ENCODE assay signal across 12 mouse cellular contexts in the genomic region with DNA sequence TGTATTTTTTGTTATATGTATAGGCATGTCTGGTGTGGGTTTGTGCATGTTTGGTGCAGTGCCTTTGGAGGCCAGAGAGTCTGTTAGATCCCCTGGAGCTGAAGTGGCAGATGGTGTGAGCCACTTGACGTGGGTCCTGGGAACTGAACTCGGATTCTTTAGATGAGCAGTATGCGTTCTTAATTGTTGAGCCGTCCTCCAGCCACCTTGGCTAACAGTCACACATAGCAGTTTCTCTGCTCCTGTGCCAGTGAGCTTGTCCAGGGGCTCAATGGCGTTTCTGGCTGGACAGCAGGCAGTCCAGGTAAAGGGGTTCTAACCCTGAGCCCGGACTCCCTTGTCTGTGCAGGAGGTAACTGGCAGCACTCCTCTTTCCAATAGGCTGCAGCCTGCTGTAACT. TPM values are rescaled to one million over a fixed set of nuclear protein-coding genes. Genes with fewer than 3 reads are reported as not detected.
A peak's percentile ranks its signal among the peaks of the same experiment; 100 is the strongest.
DNase-seq lines count a peak whose midpoint lies in the region; ATAC-seq and TF ChIP-seq lines count a peak whose summit lies in the region.
"Had no signal": no experiment of that assay in that cellular context is flagged by ENCODE, and none has a peak within 500 bp of the region (broad histone marks: within the 10 kb centered on the region; RNA-seq: fewer than 3 reads in every experiment).

No protein-coding gene starts in this region.

- no peaks in the 10 kb centered on the region for H3K9me3 ChIP-seq in heart, embryonic 11.5 days (replicated peaks; ENCODE audit: control insufficient read depth, low read length)
- H3K9me3 ChIP-seq in embryonic facial prominence, embryonic 10.5 days = no peaks in the 10 kb centered on the region
- no peaks in the 10 kb centered on the region for H3K9me3 ChIP-seq in heart, postnatal 0 days (replicated peaks; ENCODE audit: control insufficient read depth, low read length)
- H3K9me3 ChIP-seq in midbrain, embryonic 12.5 days = no peaks in the 10 kb centered on the region

- no peak for ATAC-seq in heart, embryonic 11.5 days (replicated peaks; ENCODE audit: insufficient number of reproducible peaks, low FRiP score, low TSS enrichment)
- no peak for ATAC-seq in heart, postnatal 0 days (ENCODE audit: insufficient read depth, low read depth)
- ATAC-seq in midbrain, embryonic 12.5 days (ENCODE audit: low FRiP score, low read depth) = no peak

- no peak for TF ChIP-seq CTCF in heart, postnatal 0 days (IDR thresholded peaks at IDR 0.05; ENCODE audit: low read depth)

- H3K9ac ChIP-seq in heart, embryonic 11.5 days (ENCODE audit: low read depth, low read length) = peak overlapping the region; percentile 4
- no peak overlapping the region for H3K9ac ChIP-seq in heart, postnatal 0 days (replicated peaks; ENCODE audit: low read depth, low read length)
- no peak overlapping the region for H3K9ac ChIP-seq in midbrain, embryonic 12.5 days (replicated peaks)

- WGBS in heart, embryonic 11.5 days (ENCODE audit: insufficient replicate concordance) = 63% methylated on average over 6 of the region's 6 CpGs
- 75% methylated on average over 6 of the region's 6 CpGs for WGBS in embryonic facial prominence, embryonic 10.5 days
- 61% methylated on average over 6 of the region's 6 CpGs for WGBS in heart, postnatal 0 days
- WGBS in midbrain, embryonic 12.5 days = 69% methylated on average over 6 of the region's 6 CpGs

- H3K4me3 ChIP-seq in heart, embryonic 11.5 days (ENCODE audit: low read depth, low read length) = no peak overlapping the region
- no peak overlapping the region for H3K4me3 ChIP-seq in embryonic facial prominence, embryonic 10.5 days
- H3K4me3 ChIP-seq in heart, postnatal 0 days (ENCODE audit: low read depth, low read length) = no peak overlapping the region
- H3K4me3 ChIP-seq in midbrain, embryonic 12.5 days = no peak overlapping the region

- intact Hi-C loops in heart, postnatal 14 days (cut with DNase I) = loop anchor here (1.0 to 5.0 kb wide), 3 partner anchors 31 to 250 kb away; partner anchors contain the start of gene Pga5

- no peak for DNase-seq in heart, postnatal 14 days
- no peak for DNase-seq in embryonic facial prominence, embryonic 10.5 days (ENCODE audit: low spot score)
- DNase-seq in heart, postnatal 0 days (ENCODE audit: low spot score) = no peak
- no peak for DNase-seq in lung, postnatal 14 days
- no peak for DNase-seq in retina, postnatal 1 day
- no peak for DNase-seq in kidney, adult 11 months

- H3K4me1 ChIP-seq in heart, embryonic 11.5 days (ENCODE audit: control insufficient read depth, insufficient read depth, low read length) = peaks cover 28% of the 10 kb centered on the region
- peaks cover 16% of the 10 kb centered on the region for H3K4me1 ChIP-seq in embryonic facial prominence, embryonic 10.5 days
- H3K4me1 ChIP-seq in heart, postnatal 0 days (ENCODE audit: control insufficient read depth, insufficient read depth) = peaks cover 13% of the 10 kb centered on the region; the same call in 1 of the 2 replicates
- peaks cover 16% of the 10 kb centered on the region for H3K4me1 ChIP-seq in midbrain, embryonic 12.5 days

- H3K36me3 ChIP-seq in heart, embryonic 11.5 days (ENCODE audit: control insufficient read depth, insufficient read depth, low read length) = peaks cover 17% of the 10 kb centered on the region
- H3K36me3 ChIP-seq in embryonic facial prominence, embryonic 10.5 days (replicated peaks) = peaks cover 74% of the 10 kb centered on the region
- peaks cover 42% of the 10 kb centered on the region for H3K36me3 ChIP-seq in heart, postnatal 0 days (replicated peaks; ENCODE audit: control insufficient read depth, insufficient read depth, low read length)
- peaks cover 46% of the 10 kb centered on the region for H3K36me3 ChIP-seq in midbrain, embryonic 12.5 days

- H3K27me3 ChIP-seq in heart, embryonic 11.5 days (ENCODE audit: control insufficient read depth, insufficient read depth, low read length) = no peaks in the 10 kb centered on the region
- no peaks in the 10 kb centered on the region for H3K27me3 ChIP-seq in embryonic facial prominence, embryonic 10.5 days (replicated peaks; ENCODE audit: low read depth, poor library complexity, severe bottlenecking)
- H3K27me3 ChIP-seq in heart, postnatal 0 days (ENCODE audit: control insufficient read depth, insufficient read depth, low read length) = no peaks in the 10 kb centered on the region
- H3K27me3 ChIP-seq in midbrain, embryonic 12.5 days = no peaks in the 10 kb centered on the region

- H3K27ac ChIP-seq in heart, embryonic 11.5 days (ENCODE audit: low read depth, low read length) = peak overlapping the region; percentile 81
- peak overlapping the region; percentile 48 for H3K27ac ChIP-seq in embryonic facial prominence, embryonic 10.5 days (replicated peaks)
- peak overlapping the region; percentile 90 for H3K27ac ChIP-seq in heart, postnatal 0 days (ENCODE audit: low read depth)
- H3K27ac ChIP-seq in midbrain, embryonic 12.5 days (replicated peaks) = peak overlapping the region; percentile 72
- H3K27ac ChIP-seq: macrophage had no signal

- TF ChIP-seq EP300 in heart, postnatal 0 days (IDR thresholded peaks at IDR 0.05; ENCODE audit: low read depth) = no peak

- no peak overlapping the region; the same call in 1 of the 2 replicates for H3K4me2 ChIP-seq in heart, embryonic 11.5 days
- H3K4me2 ChIP-seq in heart, postnatal 0 days (ENCODE audit: low read depth, low read length) = no peak overlapping the region
- no peak overlapping the region for H3K4me2 ChIP-seq in midbrain, embryonic 12.5 days (replicated peaks)

RNA-seq across cellular contexts. Expression of gene Vps37c, which starts 20.4 kb away (rescaled TPM):
- 21.9 and 22.5 TPM in 2 replicates for polyA plus RNA-seq in heart, embryonic 11.5 days (2014; fragmentation: Nextera tagmentation; extraction: Ambion mirVana)
- 10 to 100 TPM; 18.6 to 20.0 TPM for total RNA-seq in heart, postnatal 14 days (2021)
- 37.6 and 40.8 TPM in 2 replicates for polyA plus RNA-seq in embryonic facial prominence, embryonic 10.5 days (2016; fragmentation: Nextera tagmentation; extraction: Ambion mirVana)
- 25.5 and 42.1 TPM in 2 replicates for total RNA-seq in heart, postnatal 0 days (2014; rRNA removed; ENCODE audit: low replicate concordance)
- 22.2 and 23.0 TPM in 2 replicates for polyA plus RNA-seq in heart, postnatal 0 days (2015; fragmentation: Nextera tagmentation; extraction: Ambion mirVana)
- 30.5 and 31.9 TPM in 2 replicates for polyA plus RNA-seq in midbrain, embryonic 12.5 days (2016; fragmentation: Nextera tagmentation; extraction: Ambion mirVana)

RNA-seq across cellular contexts. Expression of gene Cd5, which starts 29.9 kb away (rescaled TPM):
- polyA plus RNA-seq in heart, embryonic 11.5 days (2014; fragmentation: Nextera tagmentation; extraction: Ambion mirVana) = 0.39 and 0.72 TPM in 2 replicates
- 1 to 10 TPM in 1 of 2 experiments, under 1 TPM in 1; 0.36 to 4.9 TPM for total RNA-seq in heart, postnatal 14 days (2021)
- polyA plus RNA-seq in embryonic facial prominence, embryonic 10.5 days (2016; fragmentation: Nextera tagmentation; extraction: Ambion mirVana) = 0.15 and 0.19 TPM in 2 replicates
- total RNA-seq in heart, postnatal 0 days (2014; rRNA removed; ENCODE audit: low replicate concordance) = 3.2 TPM in 1 of 2 replicates, not detected in the other
- polyA plus RNA-seq in heart, postnatal 0 days (2015; fragmentation: Nextera tagmentation; extraction: Ambion mirVana) = 0.12 and 0.23 TPM in 2 replicates
- 0.27 and 0.32 TPM in 2 replicates for polyA plus RNA-seq in midbrain, embryonic 12.5 days (2016; fragmentation: Nextera tagmentation; extraction: Ambion mirVana)

RNA-seq across cellular contexts. Expression of gene Pga5, which starts 31.0 kb away (rescaled TPM):
- not detected in 2 replicates for polyA plus RNA-seq in heart, embryonic 11.5 days (2014; fragmentation: Nextera tagmentation; extraction: Ambion mirVana)
- not detected for total RNA-seq in heart, postnatal 14 days (2021)
- polyA plus RNA-seq in embryonic facial prominence, embryonic 10.5 days (2016; fragmentation: Nextera tagmentation; extraction: Ambion mirVana) = not detected in 2 replicates
- total RNA-seq in heart, postnatal 0 days (2014; rRNA removed; ENCODE audit: low replicate concordance) = not detected in 2 replicates
- not detected in 2 replicates for polyA plus RNA-seq in heart, postnatal 0 days (2015; fragmentation: Nextera tagmentation; extraction: Ambion mirVana)
- polyA plus RNA-seq in midbrain, embryonic 12.5 days (2016; fragmentation: Nextera tagmentation; extraction: Ambion mirVana) = not detected in 2 replicates
- total RNA-seq: gastrocnemius, postnatal 4 days; layer of hippocampus, postnatal 25 days had no signal
- polyA plus RNA-seq: embryonic facial prominence, embryonic 14.5 days; macrophage had no signal
